Mouse (Mus musculus) midbrain, embryonic 11.5 days (tissue): Measurements from ENCODE around the gene S100a10. TPM values are rescaled to one million over a fixed set of nuclear protein-coding genes. Genes with fewer than 3 reads are reported as not detected.

Experiments
- ATAC-seq: fragments of 200-750 bp; cut with Nextera tagmentation; 2 replicates; pipeline ENCODE4 v1.8.0; 2017; ENCODE audit warnings: moderate TSS enrichment, moderate library complexity; ENCODE audit not compliant: low FRiP score
- DNase-seq: peaks from one replicate; pipeline ENCODE4 v3.0.0; 2015; ENCODE audit warnings: low spot score; ENCODE audit errors: missing footprints
- H3K27ac ChIP-seq: fragments of 300-500 bp; sonication (generic); 2 replicates; pipeline ENCODE4 v1.5.1; 2014; ENCODE audit warnings: low read depth, low read length
- H3K27me3 ChIP-seq: fragments of 300-500 bp; sonication (generic); 2 replicates; pipeline ENCODE4 v1.6.1; 2014; ENCODE audit warnings: mild to moderate bottlenecking, low read length, moderate library complexity, mixed read lengths; ENCODE audit not compliant: control insufficient read depth, insufficient read depth
- H3K36me3 ChIP-seq: fragments of 300-500 bp; sonication (generic); 2 replicates; pipeline ENCODE4 v1.6.1; 2014; ENCODE audit warnings: mild to moderate bottlenecking, low read length, moderate library complexity, mixed read lengths; ENCODE audit not compliant: control insufficient read depth, insufficient read depth
- H3K4me1 ChIP-seq: fragments of 300-500 bp; sonication (generic); 2 replicates; pipeline ENCODE4 v1.6.1; 2014; ENCODE audit warnings: low read length; ENCODE audit not compliant: control insufficient read depth, insufficient read depth
- H3K4me2 ChIP-seq: fragments of 300-500 bp; sonication (generic); 2 replicates; pipeline ENCODE4 v1.6.1; 2014; ENCODE audit warnings: mild to moderate bottlenecking, moderate library complexity
- H3K4me3 ChIP-seq: fragments of 300-500 bp; sonication (generic); 2 replicates; pipeline ENCODE4 v1.5.1; 2014; ENCODE audit warnings: low read depth, low read length
- H3K9ac ChIP-seq: fragments of 300-500 bp; sonication (generic); 2 replicates; pipeline ENCODE4 v1.6.1; 2014; ENCODE audit warnings: low read length
- H3K9me3 ChIP-seq: fragments of 300-500 bp; sonication (generic); 2 replicates; pipeline ENCODE4 v1.6.1; 2016; ENCODE audit warnings: low read length; ENCODE audit not compliant: control insufficient read depth
- WGBS: fragments of 180-500 bp; shearing (Covaris S2); extraction: QIAGEN DNeasy Blood & Tissue Kit; methylation state at CpG from one replicate; pipeline ENCODE4 v1.1.7; 2014; 5-methylcytosine and 5-hydroxymethylcytosine counted together
- polyA plus RNA-seq: library from polyadenylated mRNA; unstranded; fragments of >200 nt; fragmentation: Nextera tagmentation; extraction: Ambion mirVana; gene quantifications from 2 replicates; pipeline ENCODE4 v1.2.1, GENCODE M21; 2014

S100a10 gene
- polyA plus RNA-seq, 1 experiment from 2014 or later, result 187 TPM

DNA sequence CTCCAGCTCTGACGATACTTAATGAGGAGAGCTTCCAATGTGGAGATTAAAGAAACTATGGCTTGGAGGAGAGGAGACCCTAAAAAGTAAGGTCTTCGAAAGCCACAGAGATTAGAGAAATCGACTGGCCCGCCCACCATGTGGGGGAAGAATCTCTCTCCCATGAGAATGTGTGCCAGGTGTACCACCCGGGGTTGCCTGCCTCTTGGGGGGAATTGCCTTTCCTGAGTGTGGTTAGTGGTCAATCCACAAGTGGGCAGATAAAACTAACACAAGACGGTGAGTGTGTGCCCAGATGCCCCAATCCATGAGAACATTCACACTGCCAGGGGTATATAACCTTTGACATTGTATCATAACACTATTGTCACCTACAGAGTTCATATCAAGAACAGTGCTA, 12.8 kb downstream of the S100a10 start:
- Histone ChIP-seq H3K36me3 (no peaks in the 10 kb centered on the region), H3K4me2 (no peak overlapping the region), H3K9ac (no peak overlapping the region), H3K4me1 (no peaks in the 10 kb centered on the region), H3K4me3 (no peak overlapping the region), H3K27me3 (no peaks in the 10 kb centered on the region), H3K9me3 (no peaks in the 10 kb centered on the region), H3K27ac (no peak overlapping the region)
- 87% methylated on average over 6 of the region's 6 CpGs for WGBS
- ATAC-seq, result no peak
- DNase-seq, result no peak

GRCm38 (mm10) chr3:93568428-93569040, 13.7 kb downstream of the S100a10 start:
- ATAC-seq (no peak), DNase-seq (no peak)
- no peaks in the 10 kb centered on the region for H3K4me1 ChIP-seq
- H3K36me3 ChIP-seq, result no peaks in the 10 kb centered on the region
- 87% methylated on average over 7 of the region's 7 CpGs for WGBS
- no peaks in the 10 kb centered on the region for H3K27me3 ChIP-seq
- H3K9me3 ChIP-seq, result no peaks in the 10 kb centered on the region
- no peak overlapping the region for H3K27ac ChIP-seq
- H3K9ac ChIP-seq, result no peak overlapping the region
- no peak overlapping the region for H3K4me3 ChIP-seq
- H3K4me2 ChIP-seq, result no peak overlapping the region

DNA sequence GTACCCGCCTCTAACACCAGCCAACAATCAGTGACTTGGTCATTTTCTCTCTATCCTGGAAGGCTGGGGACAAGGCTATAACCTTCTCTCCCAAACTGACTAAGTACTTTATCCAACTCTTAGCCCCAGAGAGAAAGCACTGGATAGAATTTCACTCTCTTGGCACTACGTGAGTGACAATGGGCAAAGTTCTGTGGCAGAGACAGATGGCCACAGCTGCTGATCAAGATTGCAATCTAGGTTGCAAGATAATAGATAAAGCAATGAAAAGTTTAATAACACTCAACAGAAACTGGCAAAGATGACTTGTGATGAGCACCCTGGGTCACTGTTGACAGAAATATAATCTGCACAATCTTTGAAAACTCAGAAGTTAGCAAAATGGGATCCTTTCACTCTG, 14.2 kb downstream of the S100a10 start:
- no peak for DNase-seq
- no peaks in the 10 kb centered on the region for H3K9me3 ChIP-seq
- H3K4me3 ChIP-seq, result no peak overlapping the region
- no peak overlapping the region for H3K27ac ChIP-seq
- ATAC-seq, result no peak
- H3K4me2 ChIP-seq, result no peak overlapping the region
- H3K27me3 ChIP-seq, result no peaks in the 10 kb centered on the region
- H3K9ac ChIP-seq, result no peak overlapping the region
- no peaks in the 10 kb centered on the region for H3K4me1 ChIP-seq
- H3K36me3 ChIP-seq, result no peaks in the 10 kb centered on the region
- 76% methylated on average over 2 of the region's 2 CpGs for WGBS

DNA sequence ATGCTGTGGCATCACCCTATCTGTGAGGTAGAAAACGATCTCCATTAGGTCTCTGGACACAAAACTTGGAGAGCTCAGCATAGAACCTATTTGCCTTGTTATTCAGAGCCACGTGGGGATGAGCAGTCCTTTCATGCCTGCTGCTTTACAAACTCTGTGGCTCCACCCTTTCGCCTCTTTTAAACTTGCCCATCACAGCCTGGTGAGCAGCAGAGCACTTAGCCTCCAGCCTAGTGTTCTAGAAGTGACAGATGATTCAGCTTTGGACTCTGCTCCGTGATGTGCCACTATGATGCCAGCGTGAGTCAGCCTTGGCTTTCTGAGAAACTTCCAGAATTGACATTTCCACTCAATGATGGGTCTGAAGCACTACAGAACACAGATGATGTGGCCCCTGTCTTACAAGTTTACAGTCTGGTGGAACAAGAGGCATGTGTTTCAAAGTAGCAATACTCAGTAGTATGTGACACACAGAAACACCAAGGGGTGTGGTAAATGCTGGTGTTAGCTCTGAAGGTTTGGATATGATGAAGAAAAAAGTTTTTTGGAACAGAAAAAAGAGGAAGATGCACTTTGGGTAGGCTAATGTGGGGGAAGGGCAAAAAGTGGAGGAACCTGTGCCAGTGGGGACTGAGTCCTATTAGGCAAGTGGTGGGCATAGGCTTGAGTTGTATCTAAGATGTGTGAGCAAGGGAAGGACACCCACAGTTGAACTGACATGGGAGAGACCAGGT, 17.3 kb downstream of the S100a10 start:
- Histone ChIP-seq H3K9me3 (no peaks in the 10 kb centered on the region), H3K27me3 (no peaks in the 10 kb centered on the region), H3K9ac (no peak overlapping the region), H3K4me1 (no peaks in the 10 kb centered on the region), H3K4me2 (no peak overlapping the region), H3K27ac (no peak overlapping the region), H3K4me3 (no peak overlapping the region), H3K36me3 (no peaks in the 10 kb centered on the region)
- DNase-seq (no peak), ATAC-seq (no peak)
- WGBS, result 68% methylated on average over 5 of the region's 5 CpGs

GRCm38 (mm10) chr3:93579317-93580038, 24.6 kb downstream of the S100a10 start:
- 76% methylated on average over 6 of the region's 6 CpGs for WGBS

DNA sequence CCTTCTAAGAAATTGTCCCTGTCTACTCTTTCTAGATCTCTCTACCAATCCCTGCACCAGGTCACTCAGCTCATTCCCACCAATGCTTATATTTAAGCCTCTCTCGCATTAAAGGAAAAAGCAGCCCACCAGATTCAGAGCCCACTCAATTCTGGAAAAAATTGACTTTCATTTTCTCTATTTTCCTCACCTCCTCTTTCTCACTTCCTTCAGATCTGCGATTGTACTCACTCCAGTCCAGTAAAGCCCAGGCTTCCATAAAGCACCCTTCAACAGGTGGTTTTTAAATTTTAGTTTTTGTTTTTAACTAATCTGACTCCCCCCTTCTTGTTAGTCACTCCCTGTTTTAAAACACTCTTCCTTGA, 25.1 kb downstream of the S100a10 start:
- DNase-seq (no peak), ATAC-seq (no peak)
- no peaks in the 10 kb centered on the region for H3K9me3 ChIP-seq
- no peak overlapping the region for H3K4me3 ChIP-seq
- no peaks in the 10 kb centered on the region for H3K4me1 ChIP-seq
- WGBS, result 91% methylated on average over 2 of the region's 2 CpGs
- H3K27ac ChIP-seq, result no peak overlapping the region
- H3K36me3 ChIP-seq, result no peaks in the 10 kb centered on the region
- no peak overlapping the region for H3K4me2 ChIP-seq
- no peak overlapping the region for H3K9ac ChIP-seq
- H3K27me3 ChIP-seq, result no peaks in the 10 kb centered on the region

More at GRCm38 (mm10) chr3:93579317-93580038, 24.6 kb downstream of the S100a10 start:
- Histone ChIP-seq H3K27ac (no peak overlapping the region), H3K9me3 (no peaks in the 10 kb centered on the region), H3K4me3 (no peak overlapping the region), H3K4me2 (no peak overlapping the region), H3K4me1 (no peaks in the 10 kb centered on the region), H3K27me3 (no peaks in the 10 kb centered on the region), H3K9ac (no peak overlapping the region), H3K36me3 (no peaks in the 10 kb centered on the region)
- no peak for DNase-seq
- no peak for ATAC-seq

DNA sequence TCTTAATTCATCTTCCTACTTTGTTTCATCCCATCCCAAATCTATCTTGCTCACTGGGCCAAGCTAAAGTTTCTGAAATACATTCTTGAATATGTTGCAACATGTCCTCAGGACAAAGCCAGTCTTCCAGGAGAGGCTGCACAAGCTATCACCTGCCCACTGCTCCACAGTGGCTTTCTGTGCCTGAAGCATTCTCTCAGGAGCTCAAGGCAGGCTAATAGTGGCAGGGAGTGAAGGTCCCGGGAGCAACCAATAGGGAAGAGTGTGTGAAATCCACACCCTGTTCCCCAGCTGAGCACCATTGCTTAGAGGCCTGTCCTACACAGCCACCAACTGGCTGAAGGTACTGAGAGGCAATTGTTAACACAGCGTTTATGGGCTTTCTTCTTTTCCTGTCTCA, 26.1 kb downstream of the S100a10 start:
- DNase-seq (no peak), ATAC-seq (no peak)
- Histone ChIP-seq H3K9ac (no peak overlapping the region), H3K4me1 (no peaks in the 10 kb centered on the region), H3K27me3 (no peaks in the 10 kb centered on the region), H3K36me3 (no peaks in the 10 kb centered on the region), H3K4me3 (no peak overlapping the region), H3K27ac (no peak overlapping the region), H3K9me3 (no peaks in the 10 kb centered on the region), H3K4me2 (no peak overlapping the region)
- WGBS, result 61% methylated on average over 2 of the region's 2 CpGs

DNA sequence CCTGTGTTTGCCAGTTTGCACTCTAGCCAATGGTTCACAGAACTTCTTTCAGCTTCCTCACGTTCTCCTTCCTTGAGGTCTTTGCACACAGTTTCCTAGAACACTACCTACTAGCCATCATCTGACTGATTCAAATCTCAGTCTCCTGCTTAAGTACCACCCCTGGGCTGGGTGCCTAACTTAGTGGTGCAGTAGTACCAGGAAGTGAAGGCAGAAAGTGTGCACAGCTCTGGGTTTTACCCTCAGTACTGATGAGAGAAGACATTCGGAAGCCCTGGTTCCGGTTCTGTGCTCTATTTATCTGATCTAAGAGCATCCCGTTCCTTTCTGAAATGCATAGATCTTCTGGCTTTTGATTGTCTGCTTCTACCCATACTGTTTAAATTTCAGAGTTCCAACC, 26.8 kb downstream of the S100a10 start:
- 92% methylated on average over 4 of the region's 4 CpGs for WGBS
- H3K4me3 ChIP-seq, result no peak overlapping the region
- ATAC-seq (no peak), DNase-seq (no peak)
- no peak overlapping the region for H3K9ac ChIP-seq
- H3K4me2 ChIP-seq, result no peak overlapping the region
- no peaks in the 10 kb centered on the region for H3K27me3 ChIP-seq
- H3K27ac ChIP-seq, result no peak overlapping the region
- no peaks in the 10 kb centered on the region for H3K4me1 ChIP-seq
- no peaks in the 10 kb centered on the region for H3K9me3 ChIP-seq
- H3K36me3 ChIP-seq, result no peaks in the 10 kb centered on the region

DNA sequence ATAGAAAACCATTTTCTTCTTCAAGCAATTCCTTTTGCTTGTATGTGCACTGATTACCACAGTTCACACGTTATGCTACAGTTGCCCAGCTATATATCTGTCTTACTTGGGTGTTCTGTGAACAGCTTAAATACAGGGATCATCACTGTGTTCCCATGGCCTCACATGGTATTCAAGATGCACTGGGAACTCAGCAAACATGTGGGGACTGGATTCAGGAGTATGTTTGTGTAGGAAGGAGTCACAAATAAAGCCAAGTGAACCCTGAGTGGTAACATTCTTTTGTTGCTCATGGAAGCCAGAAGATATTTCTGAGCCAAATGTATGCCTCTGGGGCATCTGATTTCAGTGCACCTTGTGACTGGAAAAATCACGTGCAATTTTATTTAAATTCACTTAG, 28.2 kb downstream of the S100a10 start:
- 83% methylated on average over 2 of the region's 2 CpGs for WGBS
- ATAC-seq, result no peak
- DNase-seq, result no peak
- Histone ChIP-seq H3K4me1 (no peaks in the 10 kb centered on the region), H3K4me2 (no peak overlapping the region), H3K9ac (no peak overlapping the region), H3K36me3 (no peaks in the 10 kb centered on the region), H3K4me3 (no peak overlapping the region), H3K27me3 (no peaks in the 10 kb centered on the region), H3K9me3 (no peaks in the 10 kb centered on the region), H3K27ac (no peak overlapping the region)
